Mouse (Mus musculus) thymus, adult 2 months (tissue): ENCODE measurements around the gene Rpl4. TPM values are rescaled to one million over a fixed set of nuclear protein-coding genes. Genes with fewer than 3 reads are reported as not detected.
"Not testable (repeated sequence)": the region's sequence is repeated elsewhere in the genome, so short reads cannot be mapped to it uniquely, and the experiment has no call there.

Experiments
- DNase-seq: peaks from one replicate; pipeline ENCODE4 v3.0.0; 2021
- H3K27ac ChIP-seq: fragments of 200-500 bp; 2 replicates; pipeline ENCODE4 v1.5.1; 2012; ENCODE audit warnings: low read length, control low read depth; ENCODE audit not compliant: control insufficient read depth, insufficient read depth
- H3K27me3 ChIP-seq: fragments of 200-500 bp; 2 replicates; pipeline ENCODE4 v1.6.1; 2012; ENCODE audit warnings: mild to moderate bottlenecking, low read length, moderate library complexity, mixed read lengths; ENCODE audit not compliant: control insufficient read depth, insufficient read depth
- H3K36me3 ChIP-seq: fragments of 200-500 bp; 2 replicates; pipeline ENCODE4 v1.6.1; 2012; ENCODE audit warnings: mild to moderate bottlenecking, low read length, moderate library complexity; ENCODE audit not compliant: control insufficient read depth, insufficient read depth
- H3K4me1 ChIP-seq: fragments of 200-500 bp; replicated peaks from 2 replicates; pipeline ENCODE4 v1.6.1; 2012; ENCODE audit warnings: low read length; ENCODE audit not compliant: control insufficient read depth, insufficient read depth
- H3K4me3 ChIP-seq: fragments of 200-500 bp; 2 replicates; pipeline ENCODE4 v1.5.1; 2012; ENCODE audit warnings: mild to moderate bottlenecking, low read length, control low read depth, moderate library complexity; ENCODE audit not compliant: control insufficient read depth, insufficient read depth
- CTCF ChIP-seq: fragments of 200-500 bp; IDR thresholded peaks from 2 replicates; pipeline ENCODE4 v1.5.1; 2012; ENCODE audit warnings: mild to moderate bottlenecking, control low read depth, low read length, moderate library complexity, borderline replicate concordance; ENCODE audit not compliant: control insufficient read depth, poor library complexity, insufficient read depth; ENCODE audit errors: extremely low read depth
- POLR2A ChIP-seq: fragments of 200-500 bp; IDR thresholded peaks from 2 replicates; pipeline ENCODE4 v1.6.1; 2012; ENCODE audit warnings: mild to moderate bottlenecking, low read length, control low read depth, moderate library complexity; ENCODE audit not compliant: control insufficient read depth, poor library complexity, insufficient read depth; ENCODE audit errors: extremely low read depth
- WGBS: fragments of 180-500 bp; shearing (Covaris S2); methylation state at CpG from one replicate; pipeline ENCODE4 v1.1.7; 2018; 5-methylcytosine and 5-hydroxymethylcytosine counted together
- polyA plus RNA-seq: library from polyadenylated mRNA; depleted of rRNA; stranded (reverse); fragments of >200 nt; gene quantifications from 2 replicates; pipeline ENCODE4 v1.2.3, GENCODE M21; 2012

The Rpl4 gene
- polyA plus RNA-seq, 1 experiment = 518 TPM

GRCm38 (mm10) chr9:64156641-64157040 lies 16.5 kb upstream of the Rpl4 start:
- TF ChIP-seq CTCF = no peak
- no peak for TF ChIP-seq POLR2A
- Histone ChIP-seq H3K4me1 (no peaks in the 10 kb centered on the region), H3K27ac (no peak overlapping the region), H3K36me3 (peaks cover 31% of the 10 kb centered on the region; the same call in 1 of the 2 replicates), H3K4me3 (no peak overlapping the region), H3K27me3 (no peaks in the 10 kb centered on the region)
- DNase-seq = no peak
- 96% methylated on average over 1 of the region's 1 CpGs for WGBS

- 94% methylated on average over 5 of the region's 5 CpGs for WGBS
- peaks cover 33% of the 10 kb centered on the region for H3K36me3 ChIP-seq
- DNase-seq = no peak
These were observed 12.7 kb upstream of the Rpl4 start for GRCm38 (mm10) chr9:64160471-64160870.

GRCm38 (mm10) chr9:64169967-64170366 lies 3.2 kb upstream of the Rpl4 start:
- not testable (repeated sequence) for H3K4me3 ChIP-seq, H3K27me3 ChIP-seq, H3K27ac ChIP-seq, H3K36me3 ChIP-seq, H3K4me1 ChIP-seq, DNase-seq
- whole genome bisulfite sequencing = 91% methylated on average over 3 of the region's 3 CpGs

More at GRCm38 (mm10) chr9:64160471-64160870, 12.7 kb upstream of the Rpl4 start:
- Histone ChIP-seq H3K27ac (no peak overlapping the region), H3K4me1 (no peaks in the 10 kb centered on the region), H3K27me3 (no peaks in the 10 kb centered on the region), H3K4me3 (no peak overlapping the region)
- TF ChIP-seq POLR2A (no peak), CTCF (no peak)

- no peak for DNase-seq
- Histone ChIP-seq H3K27me3 (no peaks in the 10 kb centered on the region), H3K36me3 (peaks cover 22% of the 10 kb centered on the region), H3K4me1 (peaks cover 4% of the 10 kb centered on the region), H3K4me3 (peak overlapping the region; percentile 97), H3K27ac (no peak overlapping the region)
- 5% methylated on average over 18 of the region's 18 CpGs for WGBS
- TF ChIP-seq POLR2A (no peak), CTCF (no peak)
These were observed 895 bp upstream of the Rpl4 start for GRCm38 (mm10) chr9:64172145-64172815.

GRCm38 (mm10) chr9:64173666-64174220 lies 568 bp downstream of the Rpl4 start:
- under 1% methylated on average over 16 of the region's 16 CpGs for WGBS
- no peaks in the 10 kb centered on the region for H3K27me3 ChIP-seq
- TF ChIP-seq CTCF (no peak), POLR2A (no peak; the same call in 1 of the 2 replicates)
- H3K36me3 ChIP-seq = peaks cover 35% of the 10 kb centered on the region
- H3K27ac ChIP-seq = no peak overlapping the region
- H3K4me1 ChIP-seq = peaks cover 4% of the 10 kb centered on the region
- no peak for DNase-seq
- H3K4me3 ChIP-seq = peak overlapping the region; percentile 83

GRCm38 (mm10) chr9:64174341-64174740 lies 1.2 kb downstream of the Rpl4 start:
- no peak for DNase-seq
- Histone ChIP-seq H3K4me1 (peaks cover 4% of the 10 kb centered on the region), H3K27me3 (no peaks in the 10 kb centered on the region), H3K36me3 (peaks cover 35% of the 10 kb centered on the region), H3K4me3 (no peak overlapping the region), H3K27ac (no peak overlapping the region)
- TF ChIP-seq POLR2A = no peak
- TF ChIP-seq CTCF = no peak

- no peaks in the 10 kb centered on the region for H3K27me3 ChIP-seq
- DNase-seq = no peak
- TF ChIP-seq CTCF (no peak), POLR2A (no peak)
- no peak overlapping the region for H3K4me3 ChIP-seq
- WGBS = 80% methylated on average over 8 of the region's 8 CpGs
- peaks cover 35% of the 10 kb centered on the region for H3K36me3 ChIP-seq
- H3K4me1 ChIP-seq = peaks cover 4% of the 10 kb centered on the region
- no peak overlapping the region for H3K27ac ChIP-seq
These were observed 1.6 kb downstream of the Rpl4 start for GRCm38 (mm10) chr9:64174766-64175165.
